Mouse (Mus musculus): ENCODE results near the gene Crybb3. TPM values are rescaled to one million over a fixed set of nuclear protein-coding genes. Genes with fewer than 3 reads are reported as not detected.

The Crybb3 gene
- polyA plus RNA-seq, 1 experiment from 2014 or later: 1.1 TPM

GRCm38 (mm10) chr5:113119861-113120465 is 38.6 kb upstream of the Crybb3 start:
- H3K9me3 ChIP-seq (ENCODE audit: low read depth, low read length): no peaks in the 10 kb centered on the region
- no peak for DNase-seq
- H3K4me1 ChIP-seq (ENCODE audit: insufficient read depth): peaks cover 18% of the 10 kb centered on the region; the same call in 1 of the 2 replicates
- H3K4me2 ChIP-seq: no peak overlapping the region
- no peak overlapping the region for H3K4me3 ChIP-seq (ENCODE audit: low read depth, low read length)
- no peaks in the 10 kb centered on the region for H3K27me3 ChIP-seq (ENCODE audit: insufficient read depth, low read length)
- H3K9ac ChIP-seq: no peak overlapping the region
- WGBS: 36% methylated on average over 13 of the region's 13 CpGs
- no peak overlapping the region for H3K27ac ChIP-seq (ENCODE audit: low read depth)
- H3K36me3 ChIP-seq (ENCODE audit: insufficient read depth): no peaks in the 10 kb centered on the region
- no peak for TF ChIP-seq CTCF (IDR thresholded peaks at IDR 0.05; ENCODE audit: low read depth)
- ATAC-seq (ENCODE audit: insufficient read depth): no peak

- Histone ChIP-seq H3K36me3 (ENCODE audit: insufficient read depth) (no peaks in the 10 kb centered on the region), H3K27me3 (ENCODE audit: insufficient read depth, low read length) (no peaks in the 10 kb centered on the region), H3K9me3 (ENCODE audit: low read depth, low read length) (no peaks in the 10 kb centered on the region), H3K9ac (no peak overlapping the region), H3K27ac (ENCODE audit: low read depth) (no peak overlapping the region), H3K4me3 (ENCODE audit: low read depth, low read length) (no peak overlapping the region), H3K4me1 (ENCODE audit: insufficient read depth) (peaks cover 21% of the 10 kb centered on the region), H3K4me2 (no peak overlapping the region)
- 61% methylated on average over 9 of the region's 9 CpGs for WGBS
- no peak for ATAC-seq (ENCODE audit: insufficient read depth)
- no peak for DNase-seq
- TF ChIP-seq CTCF (IDR thresholded peaks at IDR 0.05; ENCODE audit: low read depth): no peak
Measured at GRCm38 (mm10) chr5:113119291-113119690, 37.9 kb upstream of the Crybb3 start.

- no peak for ATAC-seq (ENCODE audit: insufficient read depth)
- Histone ChIP-seq H3K9ac (peak overlapping the region; percentile 16; the same call in 1 of the 2 replicates), H3K4me1 (ENCODE audit: insufficient read depth) (peaks cover 24% of the 10 kb centered on the region), H3K27me3 (ENCODE audit: insufficient read depth, low read length) (no peaks in the 10 kb centered on the region), H3K36me3 (ENCODE audit: insufficient read depth) (no peaks in the 10 kb centered on the region), H3K27ac (ENCODE audit: low read depth) (no peak overlapping the region), H3K9me3 (ENCODE audit: low read depth, low read length) (no peaks in the 10 kb centered on the region), H3K4me3 (ENCODE audit: low read depth, low read length) (no peak overlapping the region), H3K4me2 (no peak overlapping the region)
- peak; percentile 61 for DNase-seq
- 32% methylated on average over 6 of the region's 6 CpGs for WGBS
- TF ChIP-seq CTCF (IDR thresholded peaks at IDR 0.05; ENCODE audit: low read depth): no peak
Measured at GRCm38 (mm10) chr5:113118695-113119094, 37.3 kb upstream of the Crybb3 start.

GRCm38 (mm10) chr5:113117361-113117760 is 36.0 kb upstream of the Crybb3 start:
- Histone ChIP-seq H3K4me3 (ENCODE audit: low read depth, low read length) (no peak overlapping the region), H3K4me2 (no peak overlapping the region), H3K27me3 (ENCODE audit: insufficient read depth, low read length) (no peaks in the 10 kb centered on the region), H3K4me1 (ENCODE audit: insufficient read depth) (peaks cover 21% of the 10 kb centered on the region), H3K9me3 (ENCODE audit: low read depth, low read length) (no peaks in the 10 kb centered on the region), H3K36me3 (ENCODE audit: insufficient read depth) (no peaks in the 10 kb centered on the region), H3K27ac (ENCODE audit: low read depth) (no peak overlapping the region), H3K9ac (no peak overlapping the region)
- ATAC-seq (ENCODE audit: insufficient read depth) (no peak), DNase-seq (no peak)
- 84% methylated on average over 5 of the region's 5 CpGs for WGBS
- TF ChIP-seq CTCF (IDR thresholded peaks at IDR 0.05; ENCODE audit: low read depth): no peak

GRCm38 (mm10) chr5:113115896-113116295 is 34.5 kb upstream of the Crybb3 start:
- Histone ChIP-seq H3K4me2 (no peak overlapping the region), H3K36me3 (ENCODE audit: insufficient read depth) (no peaks in the 10 kb centered on the region), H3K9me3 (ENCODE audit: low read depth, low read length) (no peaks in the 10 kb centered on the region), H3K9ac (no peak overlapping the region), H3K27me3 (ENCODE audit: insufficient read depth, low read length) (no peaks in the 10 kb centered on the region), H3K4me1 (ENCODE audit: insufficient read depth) (peaks cover 11% of the 10 kb centered on the region; the same call in 1 of the 2 replicates), H3K27ac (ENCODE audit: low read depth) (no peak overlapping the region), H3K4me3 (ENCODE audit: low read depth, low read length) (no peak overlapping the region)
- DNase-seq (no peak), ATAC-seq (ENCODE audit: insufficient read depth) (no peak)
- WGBS: 52% methylated on average over 10 of the region's 10 CpGs
- TF ChIP-seq CTCF (IDR thresholded peaks at IDR 0.05; ENCODE audit: low read depth): no peak

- Histone ChIP-seq H3K4me1 (ENCODE audit: insufficient read depth) (peaks cover 8% of the 10 kb centered on the region; the same call in 1 of the 2 replicates), H3K9me3 (ENCODE audit: low read depth, low read length) (no peaks in the 10 kb centered on the region), H3K4me2 (no peak overlapping the region), H3K4me3 (ENCODE audit: low read depth, low read length) (no peak overlapping the region), H3K36me3 (ENCODE audit: insufficient read depth) (no peaks in the 10 kb centered on the region), H3K27ac (ENCODE audit: low read depth) (peak overlapping the region; percentile 80; the same call in 1 of the 2 replicates), H3K9ac (peak overlapping the region; percentile 13; the same call in 1 of the 2 replicates), H3K27me3 (ENCODE audit: insufficient read depth, low read length) (no peaks in the 10 kb centered on the region)
- DNase-seq (no peak), ATAC-seq (ENCODE audit: insufficient read depth) (no peak)
- no peak for TF ChIP-seq CTCF (IDR thresholded peaks at IDR 0.05; ENCODE audit: low read depth)
- 41% methylated on average over 20 of the region's 20 CpGs for WGBS
Measured at GRCm38 (mm10) chr5:113114264-113115225, 33.2 kb upstream of the Crybb3 start.

- 34% methylated on average over 5 of the region's 5 CpGs for WGBS
- H3K36me3 ChIP-seq (ENCODE audit: insufficient read depth): no peaks in the 10 kb centered on the region
- no peak overlapping the region for H3K4me3 ChIP-seq (ENCODE audit: low read depth, low read length)
- peak; percentile 36 for DNase-seq
- no peaks in the 10 kb centered on the region for H3K27me3 ChIP-seq (ENCODE audit: insufficient read depth, low read length)
- no peak overlapping the region for H3K9ac ChIP-seq
- H3K9me3 ChIP-seq (ENCODE audit: low read depth, low read length): no peaks in the 10 kb centered on the region
- 0 out of 2 replicates have a peak overlapping the region, but pooled peaks have one; percentile 10 for H3K4me2 ChIP-seq
- H3K4me1 ChIP-seq (ENCODE audit: insufficient read depth): peaks cover 12% of the 10 kb centered on the region; the same call in 1 of the 2 replicates
- peak; percentile 38; the same call in 1 of the 2 replicates for ATAC-seq (ENCODE audit: insufficient read depth)
- H3K27ac ChIP-seq (ENCODE audit: low read depth): peak overlapping the region; percentile 80
- no peak for TF ChIP-seq CTCF (IDR thresholded peaks at IDR 0.05; ENCODE audit: low read depth)
Measured at GRCm38 (mm10) chr5:113113120-113113519, 31.7 kb upstream of the Crybb3 start.
